Mouse (Mus musculus): ENCODE measurements at regions not wholly inside any gene's neighbourhood (a gene's known extent, or its start where the extent isn't known, plus 50 kb on each side); places are given as distances from the start of the nearest gene placed in this dataset.
A peak's percentile ranks its signal among the peaks of the same experiment; 100 is the strongest.

- DNase-seq: no peak
Measured at GRCm38 (mm10) chr2:171800511-171801268, 242.6 kb downstream of the Cbln4 start.

DNA sequence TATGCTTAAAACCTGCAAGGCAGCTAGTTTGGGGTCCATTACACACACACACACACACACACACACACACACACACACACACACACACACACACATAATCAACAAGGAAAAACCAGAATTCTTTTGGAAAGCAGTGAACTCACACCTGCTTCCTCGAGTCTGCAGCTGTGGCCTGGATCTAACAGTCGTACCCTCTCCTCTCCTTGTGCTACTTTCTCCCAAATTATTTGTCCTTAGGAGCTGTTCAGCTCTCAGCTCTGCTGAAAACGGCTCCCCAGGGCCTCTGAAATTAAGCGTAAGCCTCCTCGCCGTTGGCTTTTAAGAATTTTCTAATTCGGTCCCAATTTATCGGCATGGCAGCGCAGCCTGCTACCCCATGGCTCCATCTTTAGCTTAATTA, 243.9 kb downstream of the Cbln4 start:
- DNase-seq: no peak

GRCm38 (mm10) chr2:171790686-171791085, 252.6 kb downstream of the Cbln4 start:
- peak; percentile 71 for DNase-seq

- no peak for DNase-seq
Measured at GRCm38 (mm10) chr2:171766193-171766930, 276.9 kb downstream of the Cbln4 start.

- DNase-seq: no peak
Measured at GRCm38 (mm10) chr2:171765071-171765470, 278.2 kb downstream of the Cbln4 start.

- DNase-seq: no peak
Measured at GRCm38 (mm10) chr2:171753502-171753901, 289.8 kb downstream of the Cbln4 start.

DNA sequence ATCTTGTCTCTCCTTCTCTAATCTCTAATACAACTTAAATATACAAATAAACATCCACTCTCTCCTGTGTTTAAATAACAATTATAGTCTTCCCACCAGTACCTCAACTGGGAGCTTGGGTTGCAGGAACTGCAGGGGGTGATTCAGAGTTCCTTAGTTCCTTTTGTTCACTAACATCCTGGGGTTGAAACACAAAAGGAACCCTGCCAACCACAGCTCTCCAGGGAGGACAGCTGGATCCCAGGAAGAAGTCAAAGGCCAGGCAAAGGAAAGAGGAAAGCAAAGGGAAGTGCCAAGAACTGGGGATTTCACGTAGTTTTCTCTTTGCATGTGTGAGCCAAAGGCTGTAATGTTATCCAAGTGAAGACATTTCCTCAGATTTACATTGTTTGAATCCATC, 296.1 kb downstream of the Cbln4 start:
- DNase-seq: no peak

DNA sequence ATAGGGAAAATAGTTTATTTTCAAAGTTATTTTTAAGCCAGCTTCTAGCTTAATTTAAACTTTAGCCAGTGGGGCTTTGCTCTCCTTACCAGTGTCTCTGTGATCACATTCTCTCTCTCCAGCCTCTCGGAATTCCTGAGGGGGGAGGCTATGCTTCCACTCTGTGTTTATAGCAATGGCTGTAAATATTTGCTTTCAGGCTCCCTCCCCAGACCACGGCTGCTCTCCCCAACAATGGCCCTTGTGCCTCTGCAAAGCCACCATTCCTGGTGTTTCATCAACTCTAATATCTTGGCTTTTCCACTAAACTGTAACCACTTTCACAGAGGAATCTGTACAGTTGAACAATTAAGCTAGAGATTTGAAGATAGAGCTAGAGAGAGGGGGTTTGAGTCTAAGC, 300.2 kb downstream of the Cbln4 start:
- peak; percentile 55 for DNase-seq

DNA sequence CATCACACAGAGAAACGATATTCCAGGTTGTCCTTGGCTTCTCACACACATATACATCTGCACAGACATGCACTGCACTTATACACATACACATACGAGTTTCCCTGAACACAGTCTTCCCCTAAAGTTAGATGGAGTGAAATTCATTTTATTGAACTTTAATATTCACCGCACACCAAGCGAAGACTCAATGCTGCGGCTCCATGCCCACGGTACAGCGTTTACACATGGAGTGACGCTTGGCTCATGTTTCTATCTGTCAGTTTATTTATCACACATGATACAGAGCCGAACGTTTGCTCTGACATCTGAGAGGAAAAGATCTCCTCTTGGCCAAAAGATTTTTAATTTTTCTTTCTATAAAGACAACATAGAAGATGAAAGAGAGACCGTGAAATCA, 300.6 kb downstream of the Cbln4 start:
- peak; percentile 17 for DNase-seq

DNA sequence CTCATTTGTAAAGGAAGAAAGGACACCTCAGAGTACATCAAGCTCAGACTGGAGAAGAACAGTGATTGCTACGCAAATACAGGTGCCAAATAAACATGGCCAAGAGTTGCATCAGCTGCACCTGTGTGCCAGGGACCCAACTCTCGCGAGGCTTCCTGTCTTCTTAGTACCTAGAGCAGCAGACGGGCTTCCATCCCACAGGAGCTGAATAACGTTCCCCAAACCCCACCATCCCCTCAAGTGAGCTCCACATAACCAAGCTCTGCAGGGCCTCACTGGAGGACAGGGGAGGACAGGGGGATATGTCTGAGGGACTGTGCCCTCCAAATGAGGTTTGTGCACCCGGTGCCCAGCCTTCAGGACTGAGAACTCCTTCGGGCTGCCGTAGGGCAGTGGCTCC, 305.5 kb downstream of the Cbln4 start:
- no peak for DNase-seq

GRCm38 (mm10) chr2:171735061-171735490, 308.2 kb downstream of the Cbln4 start:
- DNase-seq: peak; percentile 53

DNA sequence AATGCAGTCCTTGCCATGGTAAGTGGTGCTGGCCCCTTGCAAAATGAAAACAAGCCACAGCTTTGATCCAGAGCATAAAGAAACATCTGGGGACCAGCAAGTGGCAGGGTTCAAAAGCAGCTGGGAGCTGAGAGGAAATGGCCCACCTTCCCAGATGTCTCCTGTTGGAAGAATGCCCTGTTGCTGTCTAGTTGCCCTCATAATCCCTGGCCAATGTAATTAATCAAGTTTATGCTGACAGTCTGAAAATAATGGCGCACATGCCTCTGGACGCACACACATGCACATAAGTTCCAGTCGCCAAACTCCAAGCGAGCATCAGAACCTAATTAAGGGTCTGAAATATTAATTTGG, 308.7 kb downstream of the Cbln4 start:
- DNase-seq: peak; percentile 66

DNA sequence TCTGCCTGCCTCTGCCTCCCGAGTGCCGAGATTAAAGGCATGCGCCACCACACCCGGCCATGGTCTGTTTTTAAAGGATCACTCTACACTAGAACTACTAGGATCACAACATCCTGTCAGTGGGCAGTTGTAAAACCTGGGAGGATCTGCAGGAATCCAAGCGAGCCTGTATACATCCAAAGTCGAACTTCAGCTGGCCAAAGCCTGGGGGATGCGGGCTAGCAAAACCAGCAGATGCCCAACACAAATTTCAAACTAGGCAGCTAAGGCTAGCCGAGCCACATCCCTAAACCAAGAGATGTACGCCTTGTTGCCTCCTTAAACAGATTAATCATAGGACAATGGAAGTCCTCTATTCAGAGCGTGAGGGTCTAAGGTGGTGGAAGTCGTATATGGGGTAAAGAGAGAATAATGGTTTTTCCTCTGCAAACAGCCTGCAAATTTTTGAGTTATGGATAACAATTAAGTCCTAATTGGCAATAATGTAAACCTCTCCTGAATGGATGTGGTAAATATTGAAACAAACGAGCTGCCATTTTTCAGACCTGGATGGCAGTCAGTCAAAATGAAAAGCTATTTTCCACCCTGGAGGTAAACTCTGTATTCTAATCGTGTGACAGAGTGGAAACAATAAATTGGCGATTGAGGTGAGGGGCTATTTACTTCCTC, 309.2 kb downstream of the Cbln4 start:
- peak; percentile 12 for DNase-seq

DNA sequence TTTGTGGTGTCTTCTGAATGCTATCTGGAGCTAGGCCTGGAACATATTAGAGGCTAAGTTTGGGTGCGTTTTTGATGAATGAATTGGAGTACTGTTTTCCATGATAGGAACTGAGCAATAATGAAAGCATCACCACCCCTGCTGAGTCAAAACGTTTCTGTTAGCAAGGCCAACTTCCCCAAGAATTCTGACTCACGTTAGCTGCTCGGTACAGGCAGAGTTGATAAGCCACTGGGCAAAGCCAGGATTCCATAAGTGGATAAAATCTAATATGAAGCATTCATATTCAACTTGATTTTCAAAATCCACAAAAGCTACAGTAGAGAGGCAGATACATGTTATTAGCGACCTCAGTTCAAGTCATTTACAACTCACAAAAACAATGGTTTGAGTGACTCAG, 324.0 kb downstream of the Cbln4 start:
- DNase-seq: no peak

GRCm38 (mm10) chr2:171718855-171719254, 324.4 kb downstream of the Cbln4 start:
- DNase-seq: no peak

DNA sequence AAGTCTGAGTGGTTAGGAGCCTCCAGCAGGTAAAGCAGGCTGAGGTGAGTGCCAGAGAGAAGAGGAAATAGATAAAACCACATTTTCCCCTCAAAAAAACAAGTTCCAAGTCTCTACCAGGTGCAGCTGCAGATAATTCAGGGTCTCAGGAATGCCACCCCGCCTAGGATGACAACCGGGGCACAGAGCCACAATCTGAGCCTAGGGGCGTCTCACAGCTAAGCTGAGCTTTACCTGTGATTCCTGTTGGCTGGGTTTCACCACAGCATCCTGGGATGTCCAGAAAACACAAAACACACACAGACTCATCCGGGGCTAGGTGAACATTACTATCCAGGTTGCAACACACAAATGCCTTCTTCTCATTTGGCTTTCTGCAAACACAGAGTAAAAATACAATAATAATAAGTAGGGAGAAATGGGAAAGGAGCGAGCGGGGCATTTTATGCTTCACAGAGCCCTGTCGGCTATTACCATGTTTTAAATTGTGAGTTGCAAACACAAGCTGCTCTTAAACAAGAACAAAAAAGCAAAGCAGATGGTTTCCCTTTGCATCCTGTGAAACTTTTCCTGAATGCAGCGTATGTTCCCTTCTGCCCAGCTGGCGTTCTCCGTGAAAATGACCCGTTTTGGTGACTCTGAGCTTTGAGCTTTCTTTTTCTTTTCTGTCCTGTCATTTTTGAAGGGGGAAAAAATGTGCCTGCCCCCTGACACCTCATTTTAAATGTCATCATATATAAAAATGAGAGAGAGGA, 330.3 kb downstream of the Cbln4 start:
- DNase-seq: no peak

DNA sequence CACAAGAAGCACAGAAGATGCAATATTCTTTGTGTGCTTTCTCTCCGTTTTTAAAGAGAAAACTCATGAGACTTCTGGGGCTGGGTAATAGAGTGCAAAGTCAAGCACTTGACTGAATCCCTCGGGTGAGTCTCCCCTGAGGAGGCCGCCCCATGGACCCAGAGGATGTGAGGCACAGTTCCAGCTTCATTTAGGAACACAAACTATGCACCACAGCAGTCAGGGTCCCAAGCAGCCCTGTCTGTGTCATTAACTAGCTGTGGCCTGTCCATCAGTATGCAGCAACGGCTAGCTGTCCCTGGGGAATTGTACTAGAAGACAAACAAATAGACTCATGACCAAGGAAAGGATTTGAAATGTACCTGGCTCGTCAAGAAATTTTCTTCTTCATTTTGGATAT, 349.7 kb downstream of the Cbln4 start:
- DNase-seq: no peak

DNA sequence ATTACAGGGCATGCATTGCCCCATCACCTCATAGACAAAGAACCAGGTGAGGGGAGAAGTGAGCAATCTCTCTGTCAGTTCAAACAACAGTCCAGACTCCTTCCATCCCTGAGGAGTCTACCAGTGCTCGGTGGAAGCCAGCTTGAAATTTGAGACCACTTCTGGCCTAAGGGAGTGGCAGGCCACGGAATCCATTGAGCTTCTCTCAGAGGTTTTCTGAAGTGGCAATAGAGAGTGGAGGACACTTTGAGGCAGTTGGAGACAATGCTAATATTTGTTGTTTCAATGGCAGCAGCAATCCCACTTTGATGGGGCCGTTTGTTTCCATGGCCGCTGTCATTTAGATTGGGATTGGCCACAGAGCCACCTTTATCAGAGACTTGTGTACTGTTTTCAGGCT, 352.5 kb downstream of the Cbln4 start:
- DNase-seq: no peak

DNA sequence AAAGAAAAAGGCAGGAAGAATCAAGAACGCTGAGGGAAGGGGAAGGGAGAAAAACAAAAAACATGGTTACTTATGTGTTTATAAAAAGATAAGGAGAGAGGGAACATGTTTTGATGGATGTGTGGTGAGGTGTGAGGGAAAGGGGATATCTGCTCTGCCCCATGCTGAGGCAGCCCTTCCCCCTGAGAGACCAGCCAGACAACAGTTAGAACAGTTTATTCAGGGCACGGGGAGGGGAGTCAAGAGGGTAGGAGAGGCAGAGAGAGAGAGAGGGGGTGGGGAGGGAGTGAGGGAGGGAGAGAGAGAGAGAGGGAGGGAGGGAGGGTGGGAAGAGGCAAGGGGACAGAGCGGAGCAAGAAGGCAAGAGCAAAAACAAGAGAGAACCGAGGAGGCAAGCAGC, 354.2 kb downstream of the Cbln4 start:
- DNase-seq: no peak

DNA sequence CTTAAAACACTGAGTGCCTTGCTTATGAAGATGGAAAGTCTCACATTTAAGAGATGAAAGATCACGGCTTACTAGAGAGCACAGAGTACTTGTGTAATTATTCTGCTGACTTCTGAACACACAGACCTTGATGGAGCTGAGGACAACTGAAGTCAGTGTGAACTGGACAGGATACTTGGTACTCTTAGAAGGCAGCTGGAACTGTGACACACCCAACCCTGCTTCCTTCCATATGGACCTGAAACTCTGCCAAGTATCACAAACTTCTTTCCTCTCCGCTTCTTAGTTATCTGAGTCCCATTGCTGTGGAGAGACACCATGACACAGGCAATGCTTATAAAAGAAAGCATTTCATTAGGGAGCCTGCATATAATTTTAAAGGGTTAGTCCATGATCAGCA, 365.3 kb downstream of the Cbln4 start:
- DNase-seq: no peak

- no peak for DNase-seq
Measured at GRCm38 (mm10) chr2:171677128-171677527, 366.1 kb downstream of the Cbln4 start.

DNA sequence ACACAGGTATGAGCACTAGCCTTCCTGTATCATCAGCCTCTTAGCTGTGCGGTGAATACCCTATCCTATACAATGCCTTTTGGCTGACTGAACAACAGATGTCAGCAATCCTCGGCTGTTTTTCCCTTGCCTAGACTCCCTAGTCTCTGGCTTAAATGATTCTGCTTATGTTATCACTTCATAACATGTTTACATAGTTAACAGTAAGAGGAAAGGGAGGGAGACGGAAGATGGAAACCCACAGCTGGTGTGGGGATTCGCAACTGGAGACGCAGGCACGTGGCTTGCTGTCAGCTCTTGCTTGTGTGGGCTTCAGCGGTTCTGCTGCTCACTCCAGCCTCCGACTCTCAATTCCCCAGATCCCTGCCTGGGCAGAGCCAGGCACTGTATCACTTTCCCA, 367.2 kb downstream of the Cbln4 start:
- no peak for DNase-seq

GRCm38 (mm10) chr2:171675411-171675810, 367.9 kb downstream of the Cbln4 start:
- no peak for DNase-seq
